8 mouse cellular contexts compared by ENCODE assay signal in genomic region chr11:120515611-120516010, GRCm38 (mm10). TPM values are rescaled to one million over a fixed set of nuclear protein-coding genes. Genes with fewer than 3 reads are reported as not detected.
A peak's percentile ranks its signal among the peaks of the same experiment; 100 is the strongest.
DNase-seq lines count a peak whose midpoint lies in the region; ATAC-seq lines count a peak whose summit lies in the region.

No protein-coding gene starts in this region.

- peak; percentile 89 for DNase-seq in adrenal gland, adult 2 months
- DNase-seq in embryo, embryonic 11 days: peak; percentile 88
- peak; percentile 88 to 91 for DNase-seq in gastrocnemius, postnatal 36 days
- DNase-seq in left cerebral cortex, postnatal 25 days (ENCODE audit: low spot score in 2 of 2): peak; percentile 83
- DNase-seq in mesoderm, embryonic 11.5 days (ENCODE audit: low read depth, low spot score): peak; percentile 83
- DNase-seq in right cerebral cortex, postnatal 4 days: peak; percentile 88
- peak; percentile 84 for DNase-seq in yolk sac, embryonic 10.5 days (ENCODE audit: low spot score)

- H3K36me3 ChIP-seq in intestine, embryonic 16.5 days (ENCODE audit: control insufficient read depth, insufficient read depth, low read length): no peaks in the 10 kb centered on the region

- peak overlapping the region; percentile 43 for H3K27ac ChIP-seq in intestine, embryonic 16.5 days (ENCODE audit: low read length)

- peaks cover 12% of the 10 kb centered on the region for H3K4me1 ChIP-seq in intestine, embryonic 16.5 days (ENCODE audit: control insufficient read depth, insufficient read depth, low read length)

- H3K27me3 ChIP-seq in intestine, embryonic 16.5 days (replicated peaks; ENCODE audit: control insufficient read depth, insufficient read depth, low read length): no peaks in the 10 kb centered on the region

- H3K4me3 ChIP-seq in intestine, embryonic 16.5 days (ENCODE audit: low read length): no peak overlapping the region

- H3K9ac ChIP-seq in intestine, embryonic 16.5 days (ENCODE audit: low read depth, low read length): peak overlapping the region; percentile 48

- WGBS in intestine, embryonic 16.5 days: 15% methylated on average over 17 of the region's 17 CpGs

- H3K4me2 ChIP-seq in intestine, embryonic 16.5 days (ENCODE audit: low read depth, low read length): no peak overlapping the region

- intact Hi-C loops in gastrocnemius, postnatal 36 days (cut with DNase I): loop anchor here (1.0 to 2.0 kb wide), 3 partner anchors 21 to 97 kb away; no protein-coding TSS in a partner anchor
- intact Hi-C loops in left cerebral cortex, postnatal 25 days (cut with DNase I): no loop called here

- ATAC-seq in intestine, embryonic 16.5 days: peak; percentile 78

- no peaks in the 10 kb centered on the region for H3K9me3 ChIP-seq in intestine, embryonic 16.5 days (ENCODE audit: control insufficient read depth, low read length)

RNA-seq across cellular contexts. Expression of gene Gcgr, which starts 14.9 kb away (rescaled TPM):
- 1 to 10 TPM; 1.5 to 1.7 TPM for total RNA-seq in adrenal gland, adult 2 months (2021)
- polyA plus RNA-seq in adrenal gland, adult 2 months (2012; rRNA removed): 2.1 and 2.5 TPM in 2 replicates
- total RNA-seq in gastrocnemius, postnatal 36 days (2021): under 1 TPM; 0.18 to 0.25 TPM
- 0.76 TPM in 2 replicates for polyA plus RNA-seq in intestine, embryonic 16.5 days (2015; fragmentation: Nextera tagmentation; extraction: Ambion mirVana)
- total RNA-seq in left cerebral cortex, postnatal 25 days (2021): not detected

RNA-seq across cellular contexts. Expression of gene Slc25a10, which starts 24.0 kb away (rescaled TPM):
- total RNA-seq in adrenal gland, adult 2 months (2021): 100 to 1,000 TPM; 103 to 116 TPM
- polyA plus RNA-seq in adrenal gland, adult 2 months (2012; rRNA removed): 400 and 531 TPM in 2 replicates
- 1 to 10 TPM; 3.7 to 4.5 TPM for total RNA-seq in gastrocnemius, postnatal 36 days (2021)
- polyA plus RNA-seq in intestine, embryonic 16.5 days (2015; fragmentation: Nextera tagmentation; extraction: Ambion mirVana): 104 and 108 TPM in 2 replicates
- total RNA-seq in left cerebral cortex, postnatal 25 days (2021): 10 to 100 TPM; 18.4 to 20.5 TPM

RNA-seq across cellular contexts. Expression of gene Mrpl12, which starts 31.2 kb away (rescaled TPM):
- 100 to 1,000 TPM; 107 to 146 TPM for total RNA-seq in adrenal gland, adult 2 months (2021)
- 163 and 185 TPM in 2 replicates for polyA plus RNA-seq in adrenal gland, adult 2 months (2012; rRNA removed)
- total RNA-seq in gastrocnemius, postnatal 36 days (2021): 100 to 1,000 TPM; 142 to 144 TPM
- 228 and 239 TPM in 2 replicates for polyA plus RNA-seq in intestine, embryonic 16.5 days (2015; fragmentation: Nextera tagmentation; extraction: Ambion mirVana)
- 10 to 100 TPM; 72.6 to 75.2 TPM for total RNA-seq in left cerebral cortex, postnatal 25 days (2021)

RNA-seq across cellular contexts. Expression of gene Mcrip1, which starts 33.9 kb away (rescaled TPM):
- 10 to 100 TPM; 56.9 to 65.8 TPM for total RNA-seq in adrenal gland, adult 2 months (2021)
- 136 and 157 TPM in 2 replicates for polyA plus RNA-seq in adrenal gland, adult 2 months (2012; rRNA removed)
- total RNA-seq in gastrocnemius, postnatal 36 days (2021): 10 to 100 TPM; 19.9 to 23.8 TPM
- 119 and 129 TPM in 2 replicates for polyA plus RNA-seq in intestine, embryonic 16.5 days (2015; fragmentation: Nextera tagmentation; extraction: Ambion mirVana)
- total RNA-seq in left cerebral cortex, postnatal 25 days (2021): 10 to 100 TPM; 88.2 to 93.6 TPM

RNA-seq across cellular contexts. Expression of gene Ppp1r27, which starts 35.3 kb away (rescaled TPM):
- total RNA-seq in adrenal gland, adult 2 months (2021): under 1 TPM; 0.40 to 0.79 TPM
- polyA plus RNA-seq in adrenal gland, adult 2 months (2012; rRNA removed): 0.83 and 1.2 TPM in 2 replicates
- total RNA-seq in gastrocnemius, postnatal 36 days (2021): 100 to 1,000 TPM; 153 to 173 TPM
- 0.37 TPM in 1 of 2 replicates, not detected in the other for polyA plus RNA-seq in intestine, embryonic 16.5 days (2015; fragmentation: Nextera tagmentation; extraction: Ambion mirVana)
- total RNA-seq in left cerebral cortex, postnatal 25 days (2021): not detected

Comparison
In these comparisons a context has a peak if more than half of its experiments do, and no peak if none do; other contexts are left out.
1. RNA of gene Slc25a10, which starts 24.0 kb away (total RNA-seq): 103 to 116 TPM in adrenal gland, adult 2 months; 18.4 to 20.5 TPM in left cerebral cortex, postnatal 25 days and 3.7 to 4.5 TPM in gastrocnemius, postnatal 36 days; every median in the first group is over 4 times any median in the second.
2. Peak in every context shown above with its lines, with median percentiles within 50 percentile points of each other: DNase-seq.